Mouse (Mus musculus): Measurements from ENCODE around the gene Pdia3. TPM values are rescaled to one million over a fixed set of nuclear protein-coding genes. Genes with fewer than 3 reads are reported as not detected.

Pdia3 gene
- polyA plus RNA-seq (2012; rRNA removed; ENCODE audit: low replicate concordance): 1,015 and 2,104 TPM in 2 replicates

GRCm38 (mm10) chr2:121413387-121414042, at the start of gene Pdia3, which contains the start of gene Catsper2:
TSS of gene Pdia3 (plus strand) at chr2:121413775.
TSS of gene Catsper2 (minus strand) at chr2:121413792.

GRCm38 (mm10) chr2:121386961-121387575, 26.5 kb upstream of the Pdia3 start, which contains the start of gene Strc:
TSS of gene Strc (minus strand) at chr2:121387168.

GRCm38 (mm10) chr2:121444178-121444577, 30.6 kb downstream of the Pdia3 start, which contains the start of gene Ell3:
TSS of gene Ell3 (minus strand) at chr2:121444278.

GRCm38 (mm10) chr2:121448739-121449535, 35.4 kb downstream of the Pdia3 start, which contains the start of gene Serf2:
TSS of gene Serf2 (plus strand) at chr2:121449195.

GRCm38 (mm10) chr2:121452990-121453389, 39.4 kb downstream of the Pdia3 start, which contains the start of gene Hypk:
TSS of gene Hypk (plus strand) at chr2:121453290.

GRCm38 (mm10) chr2:121456692-121457642, 43.4 kb downstream of the Pdia3 start, which contains the start of gene Serinc4:
TSS of gene Serinc4 (minus strand) at chr2:121456781.

GRCm38 (mm10) chr2:121473301-121474179, 60.0 kb downstream of the Pdia3 start, which contains the start of gene Mfap1b:
TSS of gene Mfap1b (minus strand) at chr2:121474067.

Other genes starting within 250 kb of the Pdia3 start
- 8.6 and 20.6 TPM in 2 replicates for gene Tubgcp4, start 243.1 kb upstream of the Pdia3 start, polyA plus RNA-seq (2012; rRNA removed; ENCODE audit: low replicate concordance)
- 1.4 and 2.0 TPM in 2 replicates for gene Zscan29, start 242.7 kb upstream of the Pdia3 start, polyA plus RNA-seq (2012; rRNA removed; ENCODE audit: low replicate concordance)
- 2.9 and 10.6 TPM in 2 replicates for gene Trp53bp1, start 142.4 kb upstream of the Pdia3 start, polyA plus RNA-seq (2012; rRNA removed; ENCODE audit: low replicate concordance)
- gene Map1a, start 124.2 kb upstream of the Pdia3 start, polyA plus RNA-seq (2012; rRNA removed; ENCODE audit: low replicate concordance): 1.3 and 2.9 TPM in 2 replicates
- gene Ppip5k1, start 58.4 kb upstream of the Pdia3 start, polyA plus RNA-seq (2012; rRNA removed; ENCODE audit: low replicate concordance): 38.4 and 48.8 TPM in 2 replicates
- 2,331 and 3,610 TPM in 2 replicates for gene Ckmt1, start 56.1 kb upstream of the Pdia3 start, polyA plus RNA-seq (2012; rRNA removed; ENCODE audit: low replicate concordance)
- 0.19 and 1.1 TPM in 2 replicates for gene Strc, start 26.6 kb upstream of the Pdia3 start, polyA plus RNA-seq (2012; rRNA removed; ENCODE audit: low replicate concordance)
- gene Catsper2, start within 50 bp of the Pdia3 start, polyA plus RNA-seq (2012; rRNA removed; ENCODE audit: low replicate concordance): 0.39 and 0.56 TPM in 2 replicates
- gene Ell3, start 30.5 kb downstream of the Pdia3 start, polyA plus RNA-seq (2012; rRNA removed; ENCODE audit: low replicate concordance): 1.5 and 1.9 TPM in 2 replicates
- 581 and 825 TPM in 2 replicates for gene Serf2, start 35.4 kb downstream of the Pdia3 start, polyA plus RNA-seq (2012; rRNA removed; ENCODE audit: low replicate concordance)
- gene Hypk, start 39.5 kb downstream of the Pdia3 start, polyA plus RNA-seq (2012; rRNA removed; ENCODE audit: low replicate concordance): 1.1 and 3.5 TPM in 2 replicates
- 0.09 and 0.30 TPM in 2 replicates for gene Serinc4, start 43.0 kb downstream of the Pdia3 start, polyA plus RNA-seq (2012; rRNA removed; ENCODE audit: low replicate concordance)
- gene Mfap1b, start 60.3 kb downstream of the Pdia3 start, polyA plus RNA-seq (2012; rRNA removed; ENCODE audit: low replicate concordance): 0.26 and 0.56 TPM in 2 replicates
- 0.34 and 0.35 TPM in 2 replicates for gene Mfap1a, start 92.9 kb downstream of the Pdia3 start, polyA plus RNA-seq (2012; rRNA removed; ENCODE audit: low replicate concordance)
- 0.46 and 1.1 TPM in 2 replicates for gene Wdr76, start 92.9 kb downstream of the Pdia3 start, polyA plus RNA-seq (2012; rRNA removed; ENCODE audit: low replicate concordance)

Measured in duodenum, adult 2 months (tissue).